Mouse (Mus musculus): ENCODE results near the gene Rpl39l. TPM values are rescaled to one million over a fixed set of nuclear protein-coding genes. Genes with fewer than 3 reads are reported as not detected.
"Not testable (repeated sequence)": the region's sequence is repeated elsewhere in the genome, so short reads cannot be mapped to it uniquely, and the experiment has no call there.

The Rpl39l gene
- 1 to 10 TPM; 1.5 to 2.1 TPM for polyA plus RNA-seq (2017; shearing (Covaris generic))

DNA sequence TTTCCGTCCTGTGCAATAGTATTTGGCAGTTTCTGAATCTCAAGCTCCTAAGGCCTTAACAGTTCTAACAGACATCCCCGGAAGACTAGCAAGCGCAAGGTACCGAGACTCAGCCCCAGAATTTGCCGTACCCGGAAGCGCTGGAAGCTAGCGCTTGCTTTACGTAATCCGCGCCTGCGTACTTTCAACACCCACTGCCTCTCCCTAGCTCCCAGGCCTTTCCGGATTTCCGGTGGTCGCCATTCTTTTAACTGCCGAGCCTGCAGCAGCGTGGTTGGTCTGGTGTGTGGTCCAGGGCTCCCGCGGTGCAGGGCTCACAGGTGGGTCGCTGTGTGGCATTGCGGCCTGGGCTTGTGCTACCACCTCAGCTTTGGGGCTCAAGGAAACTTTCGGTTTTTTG is at the start of gene Rpl39l:
TSS of gene Rpl39l (plus strand) at position 222 of the 400 bp plus-strand sequence.
- ATAC-seq: no peak

GRCm38 (mm10) chr16:10127586-10127985 is 42.4 kb upstream of the Rpl39l start:
- ATAC-seq: no peak

DNA sequence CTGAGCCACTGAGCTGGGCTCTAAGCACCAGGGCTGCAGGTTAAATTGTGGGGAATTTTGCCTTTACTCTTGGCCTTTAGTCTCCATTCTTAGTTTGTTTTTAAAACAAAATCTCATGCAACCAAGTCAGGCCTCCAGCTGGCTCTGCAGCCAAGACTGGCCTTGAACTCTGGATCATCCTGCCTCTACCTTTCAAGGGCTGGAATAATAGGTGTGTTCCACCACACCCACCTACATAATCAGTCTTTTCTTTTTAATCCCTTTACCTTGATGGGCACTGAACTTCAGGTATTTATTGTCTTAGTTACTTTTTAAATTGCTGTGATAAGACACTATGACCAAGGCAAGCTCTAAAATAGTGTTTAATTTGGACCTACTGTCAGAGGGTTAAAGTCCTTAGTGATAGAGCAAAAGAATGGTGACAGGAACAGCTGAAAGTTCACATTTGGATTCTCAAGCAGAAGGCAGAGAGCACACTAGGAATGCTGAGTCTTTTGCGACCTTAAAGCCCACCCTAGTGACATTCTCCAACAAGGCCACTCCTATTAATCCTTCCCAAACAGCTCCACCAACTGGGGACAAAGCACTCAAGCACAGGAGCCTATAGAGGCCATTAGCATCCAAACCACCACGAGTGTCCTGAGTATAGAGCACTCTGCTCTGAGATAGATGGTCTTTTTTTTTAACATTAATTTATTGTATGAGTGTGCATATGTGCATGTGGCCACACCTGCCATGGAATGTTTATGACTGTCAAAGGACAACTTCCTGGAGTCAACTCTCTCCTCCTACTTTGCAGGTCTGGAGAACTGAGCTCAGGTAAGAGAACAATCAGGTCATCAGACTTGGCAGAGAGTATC is 40.7 kb upstream of the Rpl39l start:
- no peak for ATAC-seq

DNA sequence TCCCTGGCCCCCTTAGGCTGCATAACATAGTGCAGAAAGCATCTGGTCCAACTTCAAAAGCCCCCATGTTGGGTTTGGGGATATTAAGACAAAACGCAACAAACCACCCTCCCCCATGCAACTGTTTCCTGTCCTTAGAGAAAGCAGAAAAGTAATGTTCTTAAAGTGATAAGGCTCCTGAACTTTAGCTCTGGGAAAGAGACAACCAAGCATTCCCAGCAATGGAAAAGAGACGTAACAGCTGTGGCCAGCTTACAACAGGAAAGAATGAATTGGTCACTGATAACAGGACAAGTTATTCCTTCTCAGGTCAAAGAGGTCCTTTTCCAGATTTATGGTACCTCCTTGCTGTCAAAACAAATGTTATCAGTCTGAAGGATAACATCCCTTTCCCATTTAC is 26.9 kb upstream of the Rpl39l start:
- no peak for ATAC-seq

DNA sequence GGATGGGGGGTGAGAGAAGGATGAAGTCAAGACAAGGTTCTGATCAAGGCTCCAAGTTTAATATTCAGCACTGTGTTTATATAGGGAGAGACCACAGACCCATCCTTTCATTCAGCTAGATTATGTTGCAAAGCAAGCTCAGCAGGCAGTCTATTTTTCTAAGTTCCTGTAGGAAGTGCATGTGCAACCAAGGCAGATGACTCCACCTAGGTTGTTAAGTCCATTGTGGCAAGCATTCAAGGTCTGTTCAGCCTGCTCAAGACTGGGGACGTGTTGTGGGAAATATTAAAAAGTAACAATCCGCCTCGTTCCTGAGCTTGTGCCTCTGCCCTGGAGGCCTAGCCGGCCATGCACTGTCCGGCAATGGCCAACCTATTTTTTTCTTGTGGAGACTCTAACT is 22.6 kb upstream of the Rpl39l start:
- no peak for ATAC-seq

- ATAC-seq: no peak
These were observed 712 bp upstream of the Rpl39l start for GRCm38 (mm10) chr16:10169123-10169905.

DNA sequence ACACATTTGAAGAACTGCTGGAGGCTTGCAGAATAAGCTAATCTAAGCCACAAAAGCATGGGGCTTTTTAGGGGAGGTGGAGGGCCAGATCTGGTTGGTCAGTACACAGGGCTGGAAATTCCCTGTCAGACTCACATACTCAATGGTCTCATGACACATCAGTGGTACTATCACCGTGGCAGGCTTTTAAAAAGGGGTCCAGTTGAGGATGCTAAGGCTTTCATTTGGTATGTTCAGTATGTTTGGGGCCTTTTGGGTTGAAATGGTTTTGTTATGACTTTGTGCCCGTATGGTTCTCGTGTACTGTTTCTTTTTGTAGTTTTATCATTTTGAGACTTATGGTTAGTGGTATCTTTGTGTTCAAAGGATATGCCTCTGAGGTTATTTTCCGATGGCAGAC is 1.2 kb downstream of the Rpl39l start:
- ATAC-seq: no peak

GRCm38 (mm10) chr16:10172179-10172820 is 2.3 kb downstream of the Rpl39l start:
- ATAC-seq: no peak

DNA sequence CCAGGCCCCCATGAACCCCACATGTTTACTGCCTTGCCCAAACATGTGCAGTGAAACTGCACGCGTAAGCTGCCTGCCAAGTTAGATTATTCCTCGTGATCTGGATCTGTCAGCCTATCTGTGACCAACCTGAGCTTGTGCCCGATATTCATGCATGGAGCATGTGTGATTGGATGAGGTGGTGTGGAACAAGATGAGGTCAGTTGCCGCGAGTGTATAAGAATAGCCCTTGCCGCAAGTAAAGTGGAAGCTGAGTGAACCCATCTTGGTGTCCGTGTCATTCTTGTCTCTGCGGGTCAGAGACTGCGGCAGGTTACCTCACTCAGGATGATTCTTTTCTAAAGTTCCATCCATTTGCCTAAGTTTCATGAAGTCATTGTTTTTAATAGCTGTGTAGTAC is 17.4 kb downstream of the Rpl39l start:
- ATAC-seq: not testable (repeated sequence)

DNA sequence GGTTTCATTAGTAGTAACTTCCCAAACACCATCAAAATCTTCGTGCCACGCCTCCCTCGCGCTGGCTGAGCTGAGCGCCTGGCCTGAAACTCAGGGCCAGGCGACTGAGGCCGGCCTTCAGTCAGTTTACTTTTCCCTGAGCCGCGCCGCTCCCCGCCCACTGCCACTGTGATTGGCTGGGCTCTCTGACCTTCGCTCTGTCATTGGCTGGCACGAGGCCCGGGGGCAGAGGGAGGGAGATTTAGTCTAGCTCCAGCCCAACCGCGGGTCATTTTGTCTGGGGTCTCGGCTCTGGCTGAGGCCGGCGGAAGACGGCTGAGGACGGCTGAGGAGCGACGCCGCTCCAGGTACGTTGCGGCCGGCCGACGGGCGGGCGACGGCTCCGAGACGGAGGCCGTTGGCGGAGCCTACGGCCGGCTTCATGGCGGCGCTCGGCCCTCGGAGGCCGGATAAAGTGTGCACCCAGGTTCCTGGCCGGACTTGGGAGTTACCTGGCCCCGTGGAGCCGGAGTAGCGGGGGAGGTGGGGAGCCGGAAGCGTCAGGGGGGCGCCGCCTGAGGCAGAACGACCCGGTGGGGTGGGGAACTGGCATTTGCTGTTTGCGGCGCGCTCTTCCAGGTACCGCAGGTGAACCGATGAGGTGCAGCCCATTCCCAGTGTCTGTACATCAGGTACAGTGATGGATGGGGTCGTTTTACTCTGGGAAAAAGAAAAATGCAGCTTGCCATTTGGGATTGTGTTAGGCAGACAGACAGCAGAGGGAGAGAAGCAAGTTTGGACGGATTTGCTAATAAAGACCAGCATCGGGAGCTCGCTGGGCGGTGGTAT is 22.9 kb downstream of the Rpl39l start, which contains the start of gene Atf7ip2:
TSS of gene Atf7ip2 (plus strand) at position 34 of the 828 bp plus-strand sequence.
- no peak for ATAC-seq

- no peak for ATAC-seq
These were observed 38.8 kb downstream of the Rpl39l start for GRCm38 (mm10) chr16:10208777-10209176.

- not testable (repeated sequence) for ATAC-seq
These were observed 46.3 kb downstream of the Rpl39l start for GRCm38 (mm10) chr16:10216366-10216765.

GRCm38 (mm10) chr16:10217020-10217419 is 47.0 kb downstream of the Rpl39l start:
- ATAC-seq: not testable (repeated sequence)

Other genes with a start within 250 kb of the Rpl39l start
- not detected for gene Grin2a, start 174.7 kb upstream of the Rpl39l start, polyA plus RNA-seq (2017; shearing (Covaris generic))
- not detected for gene Atf7ip2, start 22.5 kb downstream of the Rpl39l start, polyA plus RNA-seq (2017; shearing (Covaris generic))
- not detected for gene Emp2, start 143.7 kb downstream of the Rpl39l start, polyA plus RNA-seq (2017; shearing (Covaris generic))
- gene Tekt5, start 225.3 kb downstream of the Rpl39l start, polyA plus RNA-seq (2017; shearing (Covaris generic)): not detected
- 10 to 100 TPM; 42.5 to 52.4 TPM for gene Nubp1, start 241.7 kb downstream of the Rpl39l start, polyA plus RNA-seq (2017; shearing (Covaris generic))

Data from CD4-positive, CD25-positive, alpha-beta regulatory T cell, adult 4 months (primary cell).